Mouse (Mus musculus) stomach, embryonic 15.5 days (tissue): ENCODE results near the gene Gm2431. TPM values are rescaled to one million over a fixed set of nuclear protein-coding genes. Genes with fewer than 3 reads are reported as not detected.

Experiments used
- polyA plus RNA-seq: library from polyadenylated mRNA; unstranded; fragments of >200 nt; fragmentation: Nextera tagmentation; extraction: Ambion mirVana; gene quantifications from 2 replicates; pipeline ENCODE4 v1.2.1, GENCODE M21; 2015

Gm2431 gene
- polyA plus RNA-seq, 1 experiment from 2014 or later: not detected

Other genes starting within 250 kb of the Gm2431 start
- gene Mob2, start 197.3 kb downstream of the Gm2431 start, polyA plus RNA-seq: 65.2 and 67.8 TPM in 2 replicates
- 5.9 and 7.4 TPM in 2 replicates for gene Dusp8, start 162.5 kb downstream of the Gm2431 start, polyA plus RNA-seq
- gene Gm45618, start 137.6 kb downstream of the Gm2431 start, polyA plus RNA-seq: not detected in 2 replicates
- gene Gm39115, start 122.3 kb downstream of the Gm2431 start, polyA plus RNA-seq: not detected in 2 replicates
- not detected in 2 replicates for gene Gm45337, start 113.7 kb downstream of the Gm2431 start, polyA plus RNA-seq
- gene Gm29735, start 101.2 kb downstream of the Gm2431 start, polyA plus RNA-seq: not detected in 2 replicates
- not detected in 2 replicates for gene Gm4553, start 92.6 kb downstream of the Gm2431 start, polyA plus RNA-seq
- not detected in 2 replicates for gene Krtap5-2, start 82.3 kb downstream of the Gm2431 start, polyA plus RNA-seq
- not detected in 2 replicates for gene Gm10153, start 68.0 kb downstream of the Gm2431 start, polyA plus RNA-seq
- gene Krtap5-3, start 57.0 kb downstream of the Gm2431 start, polyA plus RNA-seq: not detected in 2 replicates
- not detected in 2 replicates for gene Gm7579, start 46.5 kb downstream of the Gm2431 start, polyA plus RNA-seq
- gene Krtap5-5, start 28.4 kb downstream of the Gm2431 start, polyA plus RNA-seq: not detected in 2 replicates
- gene Gm40460, start 17.3 kb downstream of the Gm2431 start, polyA plus RNA-seq: not detected in 2 replicates
- not detected in 2 replicates for gene Gm4559, start 16.0 kb upstream of the Gm2431 start, polyA plus RNA-seq
- gene Krtap5-1, start 38.8 kb upstream of the Gm2431 start, polyA plus RNA-seq: not detected in 2 replicates
- not detected in 2 replicates for gene Krtap5-4, start 45.2 kb upstream of the Gm2431 start, polyA plus RNA-seq
- gene Ifitm10, start 115.4 kb upstream of the Gm2431 start, polyA plus RNA-seq: 1.7 and 2.8 TPM in 2 replicates
- gene Gm49369, start 124.3 kb upstream of the Gm2431 start, polyA plus RNA-seq: 0.58 TPM in 1 of 2 replicates, not detected in the other
- 308 and 323 TPM in 2 replicates for gene Ctsd, start 129.7 kb upstream of the Gm2431 start, polyA plus RNA-seq
- gene Syt8, start 176.5 kb upstream of the Gm2431 start, polyA plus RNA-seq: 13.2 and 19.6 TPM in 2 replicates
- 10.4 and 13.3 TPM in 2 replicates for gene Tnni2, start 183.5 kb upstream of the Gm2431 start, polyA plus RNA-seq
- 196 and 211 TPM in 2 replicates for gene Lsp1, start 202.5 kb upstream of the Gm2431 start, polyA plus RNA-seq
- 4.6 and 11.8 TPM in 2 replicates for gene Tnnt3, start 240.5 kb upstream of the Gm2431 start, polyA plus RNA-seq